Mouse (Mus musculus): ENCODE measurements around the gene Spata13.

DNA sequence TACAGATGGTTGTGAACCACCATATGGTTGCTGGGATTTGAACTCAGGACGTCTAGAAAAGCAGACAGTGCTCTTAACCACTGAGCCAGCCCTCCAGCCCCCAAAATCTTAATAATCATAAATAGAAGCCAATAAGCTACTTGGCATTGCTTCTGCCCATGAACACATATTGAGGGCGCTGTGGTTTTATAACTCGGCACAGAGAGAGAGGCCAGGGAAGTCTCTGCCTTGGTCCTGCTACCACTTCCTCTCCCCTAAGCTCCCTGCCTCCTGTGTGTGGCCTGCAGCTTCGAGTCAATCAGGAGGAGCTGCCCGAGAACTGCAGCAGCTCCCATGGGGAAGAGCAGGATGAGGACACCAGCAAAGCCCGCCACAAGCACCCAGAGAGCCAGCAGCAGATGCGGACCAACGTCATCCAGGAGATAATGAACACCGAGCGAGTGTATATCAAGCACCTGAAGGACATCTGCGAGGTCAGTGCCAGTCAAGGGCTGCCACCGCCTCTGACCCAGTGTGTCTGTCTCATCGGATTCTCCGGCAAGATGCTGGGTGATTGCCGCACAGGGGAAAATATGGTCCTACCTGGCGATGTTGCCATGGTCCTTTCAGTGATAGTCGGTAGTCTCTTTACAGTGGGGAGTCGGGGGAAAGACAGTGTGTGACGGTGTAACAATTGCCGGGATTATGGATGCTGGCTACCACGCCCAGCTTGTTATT, 113.5 kb downstream of the Spata13 start:
- TF ChIP-seq EP300 (IDR thresholded peaks at IDR 0.05; ENCODE audit: low read depth): no peak
- no peak for TF ChIP-seq CTCF (IDR thresholded peaks at IDR 0.05; ENCODE audit: low read depth)
